Mouse (Mus musculus) ovary, postnatal 14 days (tissue): ENCODE data around the gene Farsb.

Experiments
- DNase-seq: peaks from one replicate; pipeline ENCODE4 v3.0.0; 2022; ENCODE audit warnings: low spot score

Farsb gene

GRCm38 (mm10) chr1:78484361-78484760 is 4.3 kb downstream of the Farsb start:
- no peak for DNase-seq

GRCm38 (mm10) chr1:78483430-78483829 is 5.3 kb downstream of the Farsb start:
- DNase-seq: no peak

- DNase-seq: no peak
Measured at GRCm38 (mm10) chr1:78472441-78472840, 16.3 kb downstream of the Farsb start.

- DNase-seq: peak; percentile 24
Measured at GRCm38 (mm10) chr1:78454659-78455058, 34.0 kb downstream of the Farsb start.

- DNase-seq: no peak
Measured at GRCm38 (mm10) chr1:78453886-78454285, 34.8 kb downstream of the Farsb start.

- DNase-seq: no peak
Measured at GRCm38 (mm10) chr1:78452544-78452943, 36.2 kb downstream of the Farsb start.

GRCm38 (mm10) chr1:78451070-78451854 is 37.4 kb downstream of the Farsb start:
- DNase-seq: no peak

GRCm38 (mm10) chr1:78448091-78448490 is 40.6 kb downstream of the Farsb start:
- no peak for DNase-seq

- no peak for DNase-seq
Measured at GRCm38 (mm10) chr1:78446742-78447141, 42.0 kb downstream of the Farsb start.

- no peak for DNase-seq
Measured at GRCm38 (mm10) chr1:78446232-78446631, 42.5 kb downstream of the Farsb start.

- no peak for DNase-seq
Measured at GRCm38 (mm10) chr1:78443056-78443455, 45.6 kb downstream of the Farsb start.

- DNase-seq: no peak
Measured at GRCm38 (mm10) chr1:78440716-78441115, 48.0 kb downstream of the Farsb start.

- DNase-seq: no peak
Measured at GRCm38 (mm10) chr1:78437150-78437549, 51.5 kb downstream of the Farsb start.

GRCm38 (mm10) chr1:78436445-78436844 is 52.3 kb downstream of the Farsb start:
- no peak for DNase-seq

GRCm38 (mm10) chr1:78435967-78436366 is 52.7 kb downstream of the Farsb start:
- no peak for DNase-seq

- DNase-seq: no peak
Measured at GRCm38 (mm10) chr1:78433472-78433871, 55.2 kb downstream of the Farsb start.

GRCm38 (mm10) chr1:78428851-78429250 is 59.8 kb downstream of the Farsb start:
- no peak for DNase-seq

GRCm38 (mm10) chr1:78426841-78427240 is 61.9 kb downstream of the Farsb start:
- DNase-seq: no peak

GRCm38 (mm10) chr1:78425793-78426700 is 62.6 kb downstream of the Farsb start:
- DNase-seq: no peak

GRCm38 (mm10) chr1:78425309-78425708 is 63.4 kb downstream of the Farsb start:
- no peak for DNase-seq

- no peak for DNase-seq
Measured at GRCm38 (mm10) chr1:78424848-78425247, 63.8 kb downstream of the Farsb start.

- DNase-seq: no peak
Measured at GRCm38 (mm10) chr1:78422576-78422975, 66.1 kb downstream of the Farsb start.

- no peak for DNase-seq
Measured at GRCm38 (mm10) chr1:78421749-78422148, 66.9 kb downstream of the Farsb start.
